Mouse (Mus musculus): ENCODE measurements around the gene Mylk4.

DNA sequence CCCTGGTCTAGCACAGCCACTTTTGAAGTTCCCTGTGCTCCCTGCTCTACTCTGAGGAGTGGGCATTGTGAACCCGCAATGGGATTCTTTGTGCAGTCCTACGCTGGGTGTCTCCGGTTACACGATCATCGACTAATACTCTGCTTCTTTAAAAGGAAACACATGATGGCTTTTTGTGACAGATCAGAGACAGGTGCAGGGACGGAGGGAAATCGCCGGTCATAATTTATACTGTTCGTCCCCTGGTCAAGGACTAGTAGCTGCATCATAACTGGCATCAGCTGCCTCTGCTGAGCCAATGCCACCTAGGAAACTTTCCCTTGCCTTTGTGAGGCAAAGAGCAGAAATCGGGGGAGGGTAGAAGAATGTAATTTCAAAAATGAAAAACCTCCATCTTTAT lies 7.4 kb downstream of the Mylk4 start:
- no peak for TF ChIP-seq POLR2A (IDR thresholded peaks at IDR 0.05; ENCODE audit: borderline replicate concordance, low read depth, low read length)
- TF ChIP-seq CTCF (IDR thresholded peaks at IDR 0.05; ENCODE audit: low read depth, low read length), result no peak
